In the genomic region with DNA sequence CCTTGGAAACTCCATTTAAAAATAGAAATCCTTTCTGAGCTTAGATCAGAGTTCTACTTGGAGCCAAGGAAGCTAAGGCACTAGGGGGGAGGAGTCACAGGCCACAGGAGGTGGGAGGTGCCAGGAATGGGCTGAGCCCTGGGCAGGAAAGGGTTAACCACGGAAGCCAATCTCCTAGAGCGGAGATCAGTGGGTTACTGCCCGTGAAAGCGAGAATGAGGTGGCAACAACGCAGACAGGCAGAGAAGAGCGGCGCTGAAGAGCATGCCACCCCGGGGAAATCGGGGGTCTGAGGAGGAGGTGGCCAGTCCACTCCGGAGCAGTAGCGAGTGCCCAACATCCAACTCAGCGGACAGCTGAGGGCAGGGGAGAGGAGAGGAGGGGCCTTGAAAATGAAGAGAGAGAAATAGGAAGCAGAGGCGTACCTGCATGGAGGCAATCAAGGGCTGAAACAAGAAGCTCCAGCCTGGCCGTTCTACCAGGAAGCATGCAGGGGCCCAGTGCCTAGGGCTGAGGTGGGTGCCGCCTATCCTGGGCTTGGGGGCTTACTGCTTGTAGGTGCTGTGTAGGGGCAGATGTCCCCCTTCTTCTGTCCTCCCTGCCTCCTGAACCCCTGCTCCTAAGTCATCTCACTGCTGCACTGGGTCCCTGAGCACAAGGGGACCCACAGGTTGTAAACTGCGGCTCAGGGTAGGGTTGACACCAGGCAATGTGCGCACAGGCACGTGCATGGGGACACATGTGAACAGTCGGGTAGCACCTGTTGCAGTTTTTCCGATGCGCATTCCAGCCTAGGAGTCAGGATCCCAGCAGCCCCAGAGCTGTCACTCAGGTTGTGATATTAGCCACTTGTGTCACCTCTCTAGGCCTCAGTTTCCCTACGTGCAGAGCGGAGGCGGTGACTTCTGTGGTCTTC, we compare ENCODE assay signal across 8 mouse cellular contexts. TPM values are rescaled to one million over a fixed set of nuclear protein-coding genes. Genes with fewer than 3 reads are reported as not detected.
DNase-seq lines count a peak whose midpoint lies in the region; ATAC-seq and TF ChIP-seq lines count a peak whose summit lies in the region.

No protein-coding gene starts in this region.

- 0 out of 2 replicates have a peak overlapping the region, but pooled peaks have one; percentile 21 for H3K9ac ChIP-seq in forebrain, embryonic 14.5 days (ENCODE audit: low read length)
- H3K9ac ChIP-seq in neural tube, embryonic 15.5 days (replicated peaks), result peak overlapping the region; percentile 18; the same call in 1 of the 2 replicates

- H3K9me3 ChIP-seq in forebrain, embryonic 14.5 days (replicated peaks; ENCODE audit: control insufficient read depth, low read length), result no peaks in the 10 kb centered on the region
- no peaks in the 10 kb centered on the region for H3K9me3 ChIP-seq in neural tube, embryonic 15.5 days (replicated peaks)

- no peak overlapping the region for H3K27ac ChIP-seq in testis, adult 2 months (ENCODE audit: control insufficient read depth, insufficient read depth, low read depth, low read length)
- H3K27ac ChIP-seq in forebrain, embryonic 14.5 days (ENCODE audit: low read depth, low read length), result no peak overlapping the region
- H3K27ac ChIP-seq in neural tube, embryonic 15.5 days (replicated peaks), result no peak overlapping the region

- peaks cover 5% of the 10 kb centered on the region for H3K4me1 ChIP-seq in testis, adult 2 months (ENCODE audit: control insufficient read depth, insufficient read depth, low read length)
- peaks cover 3% of the 10 kb centered on the region; the same call in 1 of the 2 replicates for H3K4me1 ChIP-seq in forebrain, embryonic 14.5 days (ENCODE audit: control insufficient read depth, insufficient read depth, low read length)
- H3K4me1 ChIP-seq in neural tube, embryonic 15.5 days, result peaks cover 54% of the 10 kb centered on the region

- intact Hi-C loops in left cerebral cortex, postnatal 14 days (cut with DNase I), result no loop called here

- no peak overlapping the region for H3K4me3 ChIP-seq in testis, adult 2 months (ENCODE audit: control insufficient read depth, low read depth, low read length)
- H3K4me3 ChIP-seq in forebrain, embryonic 14.5 days (ENCODE audit: low read depth, low read length), result no peak overlapping the region
- peak overlapping the region; percentile 33 for H3K4me3 ChIP-seq in neural tube, embryonic 15.5 days (replicated peaks)

- H3K27me3 ChIP-seq in testis, adult 2 months (ENCODE audit: control insufficient read depth, insufficient read depth, low read length), result no peaks in the 10 kb centered on the region
- H3K27me3 ChIP-seq in forebrain, embryonic 14.5 days (replicated peaks; ENCODE audit: control insufficient read depth, insufficient read depth, low read length), result peaks cover 34% of the 10 kb centered on the region
- peaks cover 36% of the 10 kb centered on the region for H3K27me3 ChIP-seq in neural tube, embryonic 15.5 days (replicated peaks)

- DNase-seq in testis, postnatal 10 days (ENCODE audit: low spot score), result no peak
- no peak for DNase-seq in forebrain, embryonic 14.5 days (ENCODE audit: low spot score)
- peak; percentile 63 to 73 for DNase-seq in kidney, postnatal 4 days
- no peak for DNase-seq in urinary bladder, postnatal 36 days (ENCODE audit: low spot score in 2 of 2)
- no peak for DNase-seq in left cerebral cortex, postnatal 14 days (ENCODE audit: low spot score in 2 of 2)
- DNase-seq in gastrocnemius, postnatal 25 days, result no peak

- H3K4me2 ChIP-seq in forebrain, embryonic 14.5 days (ENCODE audit: low read length), result peak overlapping the region; percentile 38
- H3K4me2 ChIP-seq in neural tube, embryonic 15.5 days, result peak overlapping the region; percentile 59

- H3K36me3 ChIP-seq in testis, adult 2 months (ENCODE audit: control insufficient read depth, insufficient read depth, low read length), result no peaks in the 10 kb centered on the region
- no peaks in the 10 kb centered on the region for H3K36me3 ChIP-seq in forebrain, embryonic 14.5 days (ENCODE audit: control insufficient read depth, insufficient read depth, low read length)
- H3K36me3 ChIP-seq in neural tube, embryonic 15.5 days, result peaks cover 7% of the 10 kb centered on the region; the same call in 1 of the 2 replicates

- 22% methylated on average over 24 of the region's 24 CpGs for WGBS in forebrain, embryonic 14.5 days
- WGBS in neural tube, embryonic 15.5 days, result 15% methylated on average over 24 of the region's 24 CpGs

- no peak for TF ChIP-seq CTCF in testis, adult 2 months (IDR thresholded peaks at IDR 0.05; ENCODE audit: control insufficient read depth, insufficient read depth, insufficient replicate concordance, low read depth, low read length)

- no peak for ATAC-seq in forebrain, embryonic 14.5 days
- ATAC-seq in neural tube, embryonic 15.5 days (ENCODE audit: low FRiP score), result no peak

- TF ChIP-seq POLR2A in testis, adult 2 months (IDR thresholded peaks at IDR 0.05; ENCODE audit: control insufficient read depth, low read depth, low read length), result 0 out of 2 replicates have a peak, but pooled peaks have one; percentile 29

RNA-seq across cellular contexts. Expression of gene Galr3, which starts 0.9 kb away (rescaled TPM):
- polyA plus RNA-seq in testis, adult 2 months (2012; rRNA removed), result not detected in 2 replicates
- not detected in 2 replicates for polyA plus RNA-seq in forebrain, embryonic 14.5 days (2014; fragmentation: Nextera tagmentation; extraction: Ambion mirVana)
- polyA plus RNA-seq in neural tube, embryonic 15.5 days (2015; fragmentation: Nextera tagmentation; extraction: Ambion mirVana), result 0.14 and 0.17 TPM in 2 replicates
- total RNA-seq in left cerebral cortex, postnatal 14 days (2021), result under 1 TPM in 1 of 2 experiments, not detected in 1; 0.44 TPM
- total RNA-seq in gastrocnemius, postnatal 25 days (2021), result not detected

RNA-seq across cellular contexts. Expression of gene H1f0, which starts 12.5 kb away (rescaled TPM):
- 9.7 and 11.5 TPM in 2 replicates for polyA plus RNA-seq in testis, adult 2 months (2012; rRNA removed)
- polyA plus RNA-seq in forebrain, embryonic 14.5 days (2014; fragmentation: Nextera tagmentation; extraction: Ambion mirVana), result 155 and 238 TPM in 2 replicates
- 169 and 222 TPM in 2 replicates for polyA plus RNA-seq in neural tube, embryonic 15.5 days (2015; fragmentation: Nextera tagmentation; extraction: Ambion mirVana)
- 10 to 100 TPM; 73.5 to 88.2 TPM for total RNA-seq in left cerebral cortex, postnatal 14 days (2021)
- total RNA-seq in gastrocnemius, postnatal 25 days (2021), result 10 to 100 TPM; 73.2 to 75.3 TPM

RNA-seq across cellular contexts. Expression of gene Ankrd54, which starts 21.9 kb away (rescaled TPM):
- polyA plus RNA-seq in testis, adult 2 months (2012; rRNA removed), result 292 and 336 TPM in 2 replicates
- polyA plus RNA-seq in forebrain, embryonic 14.5 days (2014; fragmentation: Nextera tagmentation; extraction: Ambion mirVana), result 51.3 and 53.3 TPM in 2 replicates
- polyA plus RNA-seq in neural tube, embryonic 15.5 days (2015; fragmentation: Nextera tagmentation; extraction: Ambion mirVana), result 52.4 and 52.8 TPM in 2 replicates
- 10 to 100 TPM; 17.3 to 18.6 TPM for total RNA-seq in left cerebral cortex, postnatal 14 days (2021)
- total RNA-seq in gastrocnemius, postnatal 25 days (2021), result 1 to 10 TPM; 3.6 to 4.4 TPM

RNA-seq across cellular contexts. Expression of gene Eif3l, which starts 34.2 kb away (rescaled TPM):
- 110 and 117 TPM in 2 replicates for polyA plus RNA-seq in testis, adult 2 months (2012; rRNA removed)
- polyA plus RNA-seq in forebrain, embryonic 14.5 days (2014; fragmentation: Nextera tagmentation; extraction: Ambion mirVana), result 191 and 209 TPM in 2 replicates
- polyA plus RNA-seq in neural tube, embryonic 15.5 days (2015; fragmentation: Nextera tagmentation; extraction: Ambion mirVana), result 164 and 193 TPM in 2 replicates
- total RNA-seq in left cerebral cortex, postnatal 14 days (2021), result 10 to 100 TPM; 80.6 to 81.3 TPM
- total RNA-seq in gastrocnemius, postnatal 25 days (2021), result 10 to 100 TPM; 46.3 to 53.2 TPM

Comparison
In these comparisons a context has a peak if more than half of its experiments do, and no peak if none do; other contexts are left out.
1. DNase-seq: peak in kidney, postnatal 4 days (2 of 2); none in testis, postnatal 10 days (single experiment), forebrain, embryonic 14.5 days (single experiment), urinary bladder, postnatal 36 days (0 of 2), left cerebral cortex, postnatal 14 days (0 of 2) and gastrocnemius, postnatal 25 days (single experiment).
2. RNA of gene H1f0, which starts 12.5 kb away (polyA plus RNA-seq): 155 to 238 TPM in forebrain, embryonic 14.5 days and 169 to 222 TPM in neural tube, embryonic 15.5 days; 9.7 to 11.5 TPM in testis, adult 2 months; every median in the first group is over 10 times any median in the second.